Mouse (Mus musculus) heart, adult 2 months (tissue): Measurements from ENCODE around the gene Hes6. TPM values are rescaled to one million over a fixed set of nuclear protein-coding genes. Genes with fewer than 3 reads are reported as not detected.
A peak's percentile ranks its signal among the peaks of the same experiment; 100 is the strongest.

Experiments
- DNase-seq, 2 experiments: peaks; one replicate each; pipeline ENCODE4 v3.0.0; 2021
- H3K27ac ChIP-seq: fragments of 200-600 bp; 2 replicates; pipeline ENCODE4 v1.8.1; 2022
- H3K27me3 ChIP-seq: fragments of 200-500 bp; 2 replicates; pipeline ENCODE4 v1.6.1; 2012; ENCODE audit warnings: mild to moderate bottlenecking, low read length, inconsistent platforms, mixed read lengths; ENCODE audit not compliant: control insufficient read depth, insufficient read depth
- H3K36me3 ChIP-seq: fragments of 200-500 bp; 2 replicates; pipeline ENCODE4 v1.6.1; 2012; ENCODE audit warnings: low read length, inconsistent platforms; ENCODE audit not compliant: control insufficient read depth, insufficient read depth
- H3K4me1 ChIP-seq: fragments of 200-500 bp; 2 replicates; pipeline ENCODE4 v1.6.1; 2011; ENCODE audit warnings: low read length; ENCODE audit not compliant: control insufficient read depth, insufficient read depth
- H3K4me3 ChIP-seq: fragments of 200-600 bp; 2 replicates; pipeline ENCODE4 v1.8.1; 2022
- H3K79me2 ChIP-seq: fragments of 200-500 bp; replicated peaks from 2 replicates; pipeline ENCODE4 v1.6.1; 2012; ENCODE audit warnings: mild to moderate bottlenecking, inconsistent platforms, low read length, moderate library complexity, mixed read lengths; ENCODE audit not compliant: control insufficient read depth, insufficient read depth
- H3K9ac ChIP-seq: fragments of 200-500 bp; 2 replicates; pipeline ENCODE4 v1.6.1; 2012; ENCODE audit warnings: low read depth, mild to moderate bottlenecking, control low read depth, inconsistent platforms, low read length, mixed read lengths
- CTCF ChIP-seq: fragments of 200-600 bp; IDR thresholded peaks from 2 replicates; pipeline ENCODE4 v1.8.1; 2022; ENCODE audit warnings: antibody characterized with exemption, mild to moderate bottlenecking, moderate library complexity
- EP300 ChIP-seq: fragments of 200-500 bp; IDR thresholded peaks from 2 replicates; pipeline ENCODE4 v1.6.1; 2011; ENCODE audit warnings: low read depth, low read length, control low read depth; ENCODE audit not compliant: insufficient read depth
- POLR2A ChIP-seq: fragments of 200-500 bp; IDR thresholded peaks from 2 replicates; pipeline ENCODE4 v1.6.1; 2011; ENCODE audit warnings: mild to moderate bottlenecking, low read depth, low read length, control low read depth; ENCODE audit not compliant: insufficient read depth
- WGBS: fragments of 180-500 bp; shearing (Covaris S2); methylation state at CpG from one replicate; pipeline ENCODE4 v1.1.7; 2018; 5-methylcytosine and 5-hydroxymethylcytosine counted together
- intact Hi-C: fragments of 180-260 bp; cut with DNase I; formaldehyde crosslinking; loops from one replicate; pipeline ENCODE4 v1.15.1; 2025
- polyA plus RNA-seq: library from polyadenylated mRNA; depleted of rRNA; stranded (reverse); fragments of >200 nt; gene quantifications from 2 replicates; pipeline ENCODE4 v1.2.3, GENCODE M21; 2012
- total RNA-seq, 2 experiments: library from RNA; stranded (reverse); gene quantifications; 2 replicates each; pipeline ENCODE4 v1.2.3; 2021

Gene Hes6
- total and polyA plus RNA-seq, 3 experiments, result 17.4 to 25.8 (median 18.2) TPM

DNA sequence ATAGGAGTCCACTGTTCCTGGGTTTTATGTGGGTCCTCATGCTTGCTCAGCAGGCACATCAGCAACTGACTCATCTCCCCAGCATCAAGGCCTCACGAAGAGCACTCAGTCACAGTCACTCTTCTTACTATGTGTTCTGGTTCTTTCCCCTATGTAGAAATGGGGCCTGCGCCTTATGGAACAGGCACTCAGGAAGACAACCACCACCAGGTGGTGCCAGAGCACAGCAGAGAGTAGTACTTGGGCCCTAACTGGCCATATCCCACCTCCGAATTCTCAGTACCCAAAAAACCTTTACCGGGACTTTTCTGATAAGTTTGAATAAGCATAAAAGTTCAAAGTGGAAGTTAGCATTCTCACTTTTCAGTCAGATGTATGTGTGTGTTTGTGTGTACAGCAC, 14.8 kb upstream of the Hes6 start:
- Histone ChIP-seq H3K27ac (no peak overlapping the region), H3K79me2 (no peaks in the 10 kb centered on the region), H3K36me3 (no peaks in the 10 kb centered on the region), H3K27me3 (no peaks in the 10 kb centered on the region), H3K4me1 (peaks cover 2% of the 10 kb centered on the region; the same call in 1 of the 2 replicates), H3K9ac (no peak overlapping the region), H3K4me3 (no peak overlapping the region)
- intact Hi-C loops, result loop anchor here (1.0 to 10.0 kb wide), 3 partner anchors 31 to 326 kb away; partner anchors contain the start of gene Per2
- WGBS, result 17% methylated on average over 4 of the region's 4 CpGs
- TF ChIP-seq POLR2A (no peak), EP300 (peak; percentile 93), CTCF (peak; percentile 95)
- peak; percentile 80 to 89 for DNase-seq

DNA sequence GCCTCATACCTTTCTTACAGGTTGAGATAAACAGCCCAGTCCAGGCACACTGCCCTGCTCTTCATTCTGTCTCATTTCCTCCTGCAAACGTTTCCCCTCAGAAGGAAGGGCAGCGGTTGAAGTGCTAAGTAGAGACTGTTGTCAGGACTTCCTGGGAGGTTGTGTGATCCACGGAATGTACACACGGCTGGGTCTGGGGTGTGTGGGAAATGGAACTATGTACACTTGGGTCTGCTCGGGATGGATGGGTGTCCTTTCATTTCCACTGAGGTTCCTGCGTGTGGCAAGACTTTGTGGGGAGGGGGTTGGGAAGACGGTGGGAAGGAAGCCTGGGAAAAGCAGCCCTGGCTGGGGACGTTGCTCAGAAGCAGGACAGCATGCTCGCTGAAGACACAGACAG, 12.6 kb upstream of the Hes6 start:
- no peaks in the 10 kb centered on the region for H3K79me2 ChIP-seq
- TF ChIP-seq CTCF, result no peak
- no peak overlapping the region for H3K4me3 ChIP-seq
- H3K9ac ChIP-seq, result no peak overlapping the region
- peaks cover 2% of the 10 kb centered on the region; the same call in 1 of the 2 replicates for H3K4me1 ChIP-seq
- H3K27me3 ChIP-seq, result no peaks in the 10 kb centered on the region
- H3K27ac ChIP-seq, result no peak overlapping the region; the same call in 1 of the 2 replicates
- H3K36me3 ChIP-seq, result no peaks in the 10 kb centered on the region
- intact Hi-C loops, result loop anchor here (10.0 kb wide), 1 partner anchor 328 kb away; no protein-coding TSS in a partner anchor
- DNase-seq, result no peak
- WGBS, result 47% methylated on average over 9 of the region's 9 CpGs

DNA sequence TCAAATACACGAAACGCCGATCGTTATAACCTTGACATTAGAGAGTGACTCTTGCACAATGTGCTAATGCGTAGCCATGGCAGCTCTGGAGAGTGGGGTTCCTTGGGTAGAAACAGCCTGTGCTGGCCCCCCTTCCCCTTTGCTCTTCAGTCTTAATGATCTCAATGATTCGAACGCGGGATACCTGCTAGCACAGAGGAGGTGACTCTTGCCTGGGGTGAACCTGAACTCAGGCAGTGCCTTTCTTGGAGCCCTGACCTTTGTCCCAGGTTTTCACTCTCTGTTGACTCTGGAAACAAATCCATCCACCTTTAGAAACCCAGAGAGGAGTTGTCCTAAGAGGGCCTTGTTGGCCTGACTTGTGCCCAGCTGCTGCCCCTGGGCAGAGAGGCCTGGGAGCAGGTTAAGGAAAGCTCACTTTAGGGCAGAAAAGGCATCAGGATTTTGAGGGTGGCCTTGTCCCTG, 6.8 kb upstream of the Hes6 start:
- no peak overlapping the region for H3K4me3 ChIP-seq
- no peak for TF ChIP-seq CTCF
- no peak for TF ChIP-seq EP300
- TF ChIP-seq POLR2A, result no peak
- H3K27me3 ChIP-seq, result no peaks in the 10 kb centered on the region
- no peaks in the 10 kb centered on the region for H3K79me2 ChIP-seq
- intact Hi-C loops, result loop anchor here (10.0 kb wide), 1 partner anchor 334 kb away; no protein-coding TSS in a partner anchor
- no peak overlapping the region for H3K9ac ChIP-seq
- DNase-seq, result no peak
- WGBS, result 94% methylated on average over 8 of the region's 8 CpGs
- H3K4me1 ChIP-seq, result no peaks in the 10 kb centered on the region
- no peaks in the 10 kb centered on the region for H3K36me3 ChIP-seq
- H3K27ac ChIP-seq, result no peak overlapping the region

DNA sequence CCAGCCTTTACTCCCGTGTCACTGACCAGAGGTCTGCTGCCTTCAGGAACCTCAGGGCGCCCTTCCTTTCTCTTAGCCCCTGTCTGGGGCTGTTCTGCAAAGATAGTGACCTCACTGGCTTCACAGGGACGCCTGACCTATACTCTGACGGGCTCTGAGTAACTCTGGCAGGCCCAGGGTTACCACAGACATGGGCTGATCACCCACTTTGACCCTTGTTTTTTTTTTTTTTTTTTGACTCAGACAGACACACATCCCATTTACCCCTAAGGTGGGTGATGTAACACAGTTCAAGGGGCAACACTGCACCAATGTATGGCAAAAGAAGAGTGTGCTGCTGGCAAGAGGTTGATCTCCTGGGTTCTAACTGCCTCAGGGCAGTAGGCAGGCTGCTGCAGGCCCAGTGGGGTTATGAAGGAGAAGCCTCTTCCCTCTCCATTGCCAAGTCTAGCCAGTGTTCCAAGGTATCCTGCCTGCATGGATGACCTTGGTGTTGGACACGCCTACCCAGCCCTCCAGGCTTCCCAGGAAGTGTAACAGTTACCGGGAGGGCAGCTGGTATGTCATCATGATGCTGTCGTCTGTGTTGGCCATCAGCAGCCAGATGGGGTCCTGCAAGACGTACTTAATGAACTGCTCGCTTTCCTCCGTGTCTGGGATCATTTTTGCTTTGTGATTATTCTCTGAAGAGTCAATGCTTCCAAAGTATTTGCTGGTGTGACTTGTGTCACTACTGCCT, 6.2 kb upstream of the Hes6 start:
- TF ChIP-seq CTCF (no peak), POLR2A (no peak), EP300 (no peak)
- 71% methylated on average over 10 of the region's 10 CpGs for WGBS
- intact Hi-C loops, result loop anchor here (10.0 kb wide), 1 partner anchor 335 kb away; no protein-coding TSS in a partner anchor
- H3K27ac ChIP-seq, result no peak overlapping the region
- no peak overlapping the region for H3K9ac ChIP-seq
- no peak overlapping the region for H3K4me3 ChIP-seq
- no peaks in the 10 kb centered on the region for H3K79me2 ChIP-seq
- H3K27me3 ChIP-seq, result no peaks in the 10 kb centered on the region
- no peaks in the 10 kb centered on the region for H3K36me3 ChIP-seq
- DNase-seq, result no peak
- no peaks in the 10 kb centered on the region for H3K4me1 ChIP-seq

DNA sequence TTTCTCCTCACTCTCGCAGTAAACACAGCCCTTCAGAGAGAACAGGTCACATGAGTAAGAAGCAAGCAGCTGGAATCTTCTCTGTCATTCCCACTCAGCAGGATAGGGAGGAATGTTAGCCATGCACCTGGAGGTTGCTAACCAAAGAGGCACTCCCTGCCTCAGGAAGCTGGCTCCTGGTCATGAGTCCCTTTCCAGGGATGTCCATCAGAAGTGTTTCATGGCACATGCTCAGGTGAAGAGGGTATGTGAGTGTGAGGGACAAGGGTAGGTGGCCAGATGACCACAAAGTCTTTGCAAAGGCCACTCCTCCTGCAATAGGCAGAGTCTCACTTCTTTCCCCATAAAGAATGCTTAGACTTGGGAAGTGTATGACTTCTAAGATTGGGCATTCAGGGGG, 4.2 kb upstream of the Hes6 start:
- intact Hi-C loops, result no loop called here
- Histone ChIP-seq H3K27ac (no peak overlapping the region), H3K4me1 (peaks cover 3% of the 10 kb centered on the region; the same call in 1 of the 2 replicates), H3K9ac (no peak overlapping the region), H3K36me3 (no peaks in the 10 kb centered on the region), H3K27me3 (no peaks in the 10 kb centered on the region), H3K79me2 (no peaks in the 10 kb centered on the region), H3K4me3 (no peak overlapping the region)
- TF ChIP-seq EP300 (no peak), CTCF (no peak), POLR2A (no peak)
- 72% methylated on average over 1 of the region's 1 CpGs for WGBS
- DNase-seq, result no peak

DNA sequence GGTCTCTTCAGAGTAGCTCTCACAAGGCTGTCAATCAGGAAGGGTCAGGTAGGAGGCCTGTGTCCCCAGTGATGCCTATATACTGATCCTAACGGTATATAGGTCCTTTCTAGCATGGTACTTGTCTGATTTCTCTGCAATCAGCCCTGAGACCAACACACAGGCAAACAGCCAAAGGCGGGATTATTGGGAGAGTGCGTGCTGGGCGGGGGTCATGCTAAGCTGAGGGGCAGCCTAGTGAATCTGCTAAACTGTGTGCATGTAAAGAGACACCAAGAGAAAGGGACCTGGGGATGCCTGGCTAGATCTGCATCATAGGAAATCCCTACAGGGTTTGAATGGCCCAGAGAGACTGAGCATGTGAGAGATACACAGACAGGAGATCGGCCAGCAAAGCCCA, 1.5 kb upstream of the Hes6 start:
- no peak overlapping the region for H3K27ac ChIP-seq
- H3K9ac ChIP-seq, result no peak overlapping the region
- no peak for DNase-seq
- 85% methylated on average over 5 of the region's 5 CpGs for WGBS
- peaks cover 5% of the 10 kb centered on the region for H3K4me1 ChIP-seq
- H3K79me2 ChIP-seq, result no peaks in the 10 kb centered on the region
- no peaks in the 10 kb centered on the region for H3K27me3 ChIP-seq
- intact Hi-C loops, result no loop called here
- TF ChIP-seq CTCF, result no peak
- no peak for TF ChIP-seq POLR2A
- no peak for TF ChIP-seq EP300
- no peaks in the 10 kb centered on the region for H3K36me3 ChIP-seq
- H3K4me3 ChIP-seq, result no peak overlapping the region
